Mouse (Mus musculus): ENCODE results near the gene Hbq1b. TPM values are rescaled to one million over a fixed set of nuclear protein-coding genes. Genes with fewer than 3 reads are reported as not detected.
A peak's percentile ranks its signal among the peaks of the same experiment; 100 is the strongest.
"Not testable (repeated sequence)": the region's sequence is repeated elsewhere in the genome, so short reads cannot be mapped to it uniquely, and the experiment has no call there.

The Hbq1b gene
- total RNA-seq, 1 experiment from 2014 or later = not detected

DNA sequence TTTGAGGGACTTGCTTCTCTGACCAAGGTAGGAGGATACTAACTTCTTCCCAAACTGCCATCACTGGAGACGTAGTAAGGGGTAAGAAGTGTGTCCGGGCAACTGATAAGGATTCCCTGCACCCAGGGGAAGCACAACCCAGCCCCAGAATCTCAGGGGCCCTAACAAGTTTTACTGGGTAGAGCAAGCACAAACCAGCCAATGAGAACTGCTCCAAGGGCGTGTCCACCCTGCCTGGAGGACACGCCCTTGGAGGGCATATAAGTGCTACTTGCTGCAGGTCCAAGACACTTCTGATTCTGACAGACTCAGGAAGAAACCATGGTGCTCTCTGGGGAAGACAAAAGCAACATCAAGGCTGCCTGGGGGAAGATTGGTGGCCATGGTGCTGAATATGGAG lies 9.4 kb downstream of the Hbq1b start, which contains the start of gene Hba-a2:
Gene Hba-a2 (plus strand): TSS at position 287 of the 400 bp plus-strand sequence.
- ATAC-seq (replicated peaks; ENCODE audit: insufficient number of reproducible peaks, low FRiP score, low TSS enrichment, poor library complexity, severe bottlenecking) = not testable (repeated sequence)

DNA sequence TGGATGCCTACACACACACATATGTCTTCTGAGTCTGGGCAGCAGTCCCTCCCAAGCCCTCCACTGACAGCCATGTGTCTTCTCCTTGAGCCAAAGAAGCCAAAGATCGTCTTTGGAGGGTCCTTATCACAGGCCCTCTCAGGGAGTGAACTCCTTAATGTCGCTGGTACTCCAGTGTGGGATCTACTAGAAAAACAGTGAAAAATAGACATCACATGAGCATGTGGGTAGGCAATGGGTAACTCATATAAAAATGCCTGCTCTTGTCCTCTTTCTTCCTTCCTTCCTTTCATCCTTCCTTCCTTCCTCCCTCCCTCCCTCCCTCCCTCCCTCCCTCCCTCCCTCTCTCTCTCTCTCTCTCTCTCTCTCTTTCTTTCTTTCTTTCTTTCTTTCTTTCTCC lies 10.7 kb downstream of the Hbq1b start:
- ATAC-seq (replicated peaks; ENCODE audit: insufficient number of reproducible peaks, low FRiP score, low TSS enrichment, poor library complexity, severe bottlenecking) = not testable (repeated sequence)

DNA sequence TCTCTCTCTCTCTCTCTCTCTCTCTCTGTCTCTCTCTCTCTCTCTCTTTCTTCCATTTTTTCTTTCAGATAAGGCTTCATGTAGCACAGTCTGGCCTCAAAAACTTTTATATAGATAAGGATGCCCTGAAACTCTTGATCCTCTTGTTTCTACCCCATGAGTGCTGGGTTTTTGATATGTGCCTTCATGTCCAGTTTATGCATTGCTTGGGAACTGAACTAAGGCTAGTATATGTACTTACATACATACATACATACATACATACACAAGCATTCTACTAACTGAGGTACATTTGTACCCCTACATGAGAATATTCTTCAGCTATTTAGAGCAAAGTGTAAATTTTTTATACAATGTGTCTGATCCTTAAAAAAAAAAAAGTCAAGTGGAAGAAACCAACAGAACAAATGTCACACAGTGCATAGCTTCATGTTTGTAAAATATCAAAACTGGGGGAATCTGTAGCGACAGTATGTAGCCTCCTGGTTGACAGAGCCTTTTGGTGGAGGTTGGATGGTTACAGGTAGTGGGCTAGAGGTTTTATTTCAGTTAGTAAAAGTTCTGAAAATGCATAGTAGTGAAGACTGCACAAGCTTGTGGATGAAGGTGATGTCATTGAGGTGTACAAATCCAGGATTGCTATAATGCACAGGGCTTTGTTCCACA lies 11.2 kb downstream of the Hbq1b start:
- ATAC-seq (replicated peaks; ENCODE audit: insufficient number of reproducible peaks, low FRiP score, low TSS enrichment, poor library complexity, severe bottlenecking) = no peak

DNA sequence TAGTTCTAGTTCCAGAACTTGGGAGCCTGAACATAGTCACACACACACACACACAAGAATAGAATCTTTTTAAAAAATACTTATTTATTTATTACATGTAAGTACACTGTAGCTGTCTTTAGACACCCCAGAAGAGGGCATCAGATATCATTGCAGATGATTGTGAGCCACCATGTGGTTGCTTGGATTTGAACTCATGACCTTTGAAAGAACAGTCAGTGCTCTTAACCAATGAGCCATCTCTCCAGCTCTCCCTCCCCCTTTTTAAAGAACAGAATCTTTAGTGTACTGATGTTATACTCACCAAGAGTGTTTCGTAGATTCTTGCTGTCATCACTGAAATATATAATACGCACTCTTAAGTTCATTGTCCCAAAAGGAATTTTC lies 11.8 kb downstream of the Hbq1b start:
- ATAC-seq (replicated peaks; ENCODE audit: insufficient number of reproducible peaks, low FRiP score, low TSS enrichment, poor library complexity, severe bottlenecking) = no peak

DNA sequence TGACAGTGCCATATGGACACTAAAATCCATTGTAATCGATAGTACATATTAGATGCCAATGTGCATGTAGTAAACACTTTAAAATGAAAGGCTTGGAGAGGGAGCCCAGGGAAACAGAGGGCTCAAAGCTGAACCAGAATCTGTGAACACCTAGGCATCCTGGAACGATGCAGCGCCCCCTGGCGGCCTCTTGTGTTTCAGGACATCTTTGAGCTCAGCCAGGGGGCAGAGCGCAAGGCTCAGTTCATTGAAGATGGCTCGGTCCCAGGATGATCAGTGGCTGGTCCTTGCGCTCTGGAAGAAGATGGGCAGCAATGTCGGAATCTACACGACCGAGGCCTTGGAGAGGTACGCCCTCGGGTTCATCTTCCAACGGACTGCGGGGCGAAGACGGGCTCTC lies 13.1 kb downstream of the Hbq1b start, which contains the start of gene Hbq1a:
Gene Hbq1a (plus strand): TSS at position 205 of the 400 bp plus-strand sequence.
- ATAC-seq (replicated peaks; ENCODE audit: insufficient number of reproducible peaks, low FRiP score, low TSS enrichment, poor library complexity, severe bottlenecking) = peak; percentile 59; the same call in 1 of the 2 replicates

DNA sequence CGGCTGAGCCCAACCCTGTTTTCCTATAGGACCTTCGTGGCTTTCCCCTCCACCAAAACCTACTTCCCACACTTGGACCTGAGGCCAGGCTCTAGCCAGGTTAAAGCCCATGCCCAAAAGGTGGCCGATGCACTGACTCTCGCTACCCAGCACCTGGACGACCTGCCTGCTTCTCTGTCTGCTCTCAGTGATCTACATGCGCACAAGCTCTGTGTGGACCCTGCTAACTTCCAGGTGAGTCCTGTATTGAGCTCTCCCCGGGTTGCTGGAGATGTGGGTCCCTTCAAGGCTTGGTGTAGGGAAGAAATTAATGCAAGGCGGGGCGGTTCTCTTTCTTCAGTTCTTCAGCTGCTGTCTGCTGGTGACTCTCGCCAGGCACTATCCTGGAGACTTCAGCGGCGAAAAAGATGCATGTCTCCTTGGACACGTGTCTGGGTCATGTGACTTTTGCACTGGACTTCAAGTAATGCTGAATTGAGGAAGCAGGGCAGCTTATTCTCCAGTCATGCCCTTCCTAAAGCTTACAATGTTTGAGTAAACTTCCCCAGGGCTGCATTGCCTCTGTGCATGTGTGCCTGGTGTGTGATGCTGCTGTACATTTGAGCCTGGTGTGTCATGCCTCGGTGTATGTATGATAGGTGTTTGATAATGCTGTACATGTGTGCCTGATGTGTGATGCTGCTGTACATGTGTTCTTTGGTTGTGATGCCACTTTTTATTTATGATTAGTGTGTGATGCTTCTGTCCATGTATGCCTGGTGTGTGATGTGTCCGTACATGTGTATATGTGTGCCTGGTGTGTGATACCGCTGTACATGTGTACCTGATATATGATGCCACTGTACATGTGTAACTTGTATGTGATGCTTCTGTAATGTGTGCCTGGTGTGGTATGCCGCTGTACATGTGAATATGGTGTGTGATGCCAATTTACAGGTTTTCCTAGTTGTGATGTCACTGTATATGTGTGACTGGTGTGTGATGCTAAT lies 13.8 kb downstream of the Hbq1b start:
- ATAC-seq (replicated peaks; ENCODE audit: insufficient number of reproducible peaks, low FRiP score, low TSS enrichment, poor library complexity, severe bottlenecking) = peak; percentile 25; the same call in 1 of the 2 replicates

DNA sequence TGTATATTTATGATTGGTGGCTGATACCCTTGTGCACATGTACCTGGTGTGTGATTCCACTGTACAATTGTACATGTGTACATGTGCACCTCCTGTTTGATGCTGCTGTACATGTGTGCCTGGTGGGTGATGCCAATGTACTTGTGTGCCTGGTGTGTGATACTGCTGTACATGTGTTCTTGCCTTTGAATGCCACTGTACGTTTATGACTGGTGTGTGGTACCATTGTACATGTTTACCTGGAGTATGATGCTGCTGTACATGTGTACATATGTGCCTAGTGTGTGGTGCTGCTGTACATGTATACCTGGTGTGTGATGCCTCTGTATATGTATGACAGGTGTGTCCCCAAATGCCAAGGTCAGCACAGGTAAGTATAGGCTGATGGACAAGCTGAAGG lies 14.7 kb downstream of the Hbq1b start:
- ATAC-seq (replicated peaks; ENCODE audit: insufficient number of reproducible peaks, low FRiP score, low TSS enrichment, poor library complexity, severe bottlenecking) = no peak

DNA sequence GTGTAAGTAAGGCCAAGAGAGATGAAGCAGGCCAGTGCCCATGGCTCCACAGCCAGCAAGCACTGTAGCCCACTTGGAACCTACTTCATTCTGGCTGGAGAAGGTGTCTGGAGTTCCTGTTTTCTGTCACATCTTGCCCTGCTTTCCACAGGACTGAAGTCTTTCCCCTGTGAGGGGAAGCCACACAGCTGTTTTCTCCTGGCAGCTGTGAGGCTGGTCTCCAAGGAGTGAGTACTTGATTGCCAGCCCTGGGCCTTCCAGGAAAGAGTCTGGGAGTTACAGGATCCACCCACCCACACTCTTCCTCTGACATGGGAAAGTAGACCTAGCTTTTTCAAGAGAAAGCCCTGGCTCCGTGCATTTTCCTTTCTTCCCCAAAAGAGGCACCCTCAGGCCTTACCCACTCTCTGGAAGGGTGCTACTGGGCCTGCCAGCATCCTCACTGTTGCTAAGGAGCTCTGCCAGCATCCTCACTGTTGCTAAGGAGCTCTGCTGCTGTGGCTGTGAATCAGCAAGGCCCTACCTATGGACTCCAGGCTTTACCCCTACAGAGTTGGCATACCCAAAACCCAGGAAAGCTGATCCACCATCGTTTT lies 16.2 kb downstream of the Hbq1b start:
- no peak for ATAC-seq (replicated peaks; ENCODE audit: insufficient number of reproducible peaks, low FRiP score, low TSS enrichment, poor library complexity, severe bottlenecking)

DNA sequence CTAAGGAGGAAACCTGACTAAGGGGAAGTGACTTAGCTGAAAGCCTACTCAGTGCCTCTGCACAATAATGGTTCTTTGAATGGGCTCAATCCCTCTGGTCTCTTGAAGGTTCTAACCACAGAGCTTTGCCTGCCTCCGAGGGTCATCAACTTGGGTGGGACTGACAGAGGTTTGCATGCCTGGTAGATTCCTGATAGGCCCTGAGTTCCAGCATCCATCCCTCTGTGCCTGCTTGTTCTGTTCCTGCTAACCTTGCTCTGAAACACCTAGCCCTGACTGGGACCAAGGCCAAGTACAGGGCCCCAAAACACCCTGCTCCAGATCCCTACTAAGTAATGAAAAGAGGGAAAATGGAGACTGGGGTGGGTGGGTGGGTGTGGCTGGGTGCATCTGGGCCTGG lies 16.7 kb downstream of the Hbq1b start:
- ATAC-seq (replicated peaks; ENCODE audit: insufficient number of reproducible peaks, low FRiP score, low TSS enrichment, poor library complexity, severe bottlenecking) = no peak

DNA sequence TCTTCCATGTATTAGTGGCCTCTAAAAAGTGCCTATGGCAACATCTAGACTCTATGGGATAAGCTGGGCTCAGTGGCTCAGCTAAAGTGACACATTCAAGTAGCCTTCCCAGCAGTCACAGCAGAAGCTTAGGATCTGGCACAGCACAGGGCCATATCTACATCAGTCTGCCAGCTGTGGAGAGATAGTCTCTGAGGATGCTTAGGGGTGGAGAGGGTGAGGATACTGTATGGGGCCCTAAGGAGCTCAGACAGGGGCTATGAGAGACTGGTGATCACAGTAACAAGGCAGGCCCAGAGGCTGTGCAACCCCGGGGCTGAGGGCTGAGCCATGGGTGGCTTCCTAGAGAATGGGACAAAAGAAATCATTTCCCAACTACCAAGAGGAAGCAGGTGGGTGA lies 20.2 kb downstream of the Hbq1b start:
- ATAC-seq (replicated peaks; ENCODE audit: insufficient number of reproducible peaks, low FRiP score, low TSS enrichment, poor library complexity, severe bottlenecking) = no peak

DNA sequence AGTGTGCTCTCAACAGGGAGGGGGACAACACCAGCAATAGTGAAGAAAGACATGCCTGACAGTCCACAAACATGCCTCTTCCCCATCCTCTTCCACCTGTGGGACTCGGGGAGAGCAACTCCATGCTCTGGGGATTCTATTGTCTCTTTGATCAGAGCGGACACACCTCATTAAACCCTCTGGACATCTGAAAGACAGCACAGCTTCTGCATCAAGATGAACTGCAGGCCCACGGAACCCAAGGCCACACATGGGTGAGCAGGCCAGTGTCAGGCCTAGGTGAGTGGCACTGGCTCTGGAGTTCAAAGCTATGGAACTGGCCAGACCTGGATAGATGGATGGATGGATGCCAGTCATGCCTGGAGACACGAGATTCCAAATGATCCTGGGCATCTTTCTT lies 22.7 kb downstream of the Hbq1b start:
- no peak for ATAC-seq (replicated peaks; ENCODE audit: insufficient number of reproducible peaks, low FRiP score, low TSS enrichment, poor library complexity, severe bottlenecking)

DNA sequence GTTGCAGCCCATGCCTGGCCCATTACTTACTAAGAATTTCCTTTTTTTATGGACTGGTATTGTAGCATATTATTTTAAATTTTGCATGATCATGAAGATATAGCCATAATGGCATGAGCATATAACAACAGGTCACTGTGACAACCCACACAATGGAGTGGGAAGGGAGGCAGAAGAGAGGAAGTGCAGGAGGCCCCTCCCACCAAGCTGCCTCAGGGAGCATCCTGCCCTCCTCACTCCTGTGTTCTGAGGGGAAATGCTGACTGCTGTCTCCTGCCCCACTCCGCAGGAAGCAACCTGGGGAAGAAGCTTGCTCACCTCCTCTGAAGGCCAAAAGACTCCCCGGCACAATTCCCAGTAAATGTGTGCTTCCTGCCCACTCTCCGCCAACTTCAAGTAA lies 23.2 kb downstream of the Hbq1b start:
- no peak for ATAC-seq (replicated peaks; ENCODE audit: insufficient number of reproducible peaks, low FRiP score, low TSS enrichment, poor library complexity, severe bottlenecking)

DNA sequence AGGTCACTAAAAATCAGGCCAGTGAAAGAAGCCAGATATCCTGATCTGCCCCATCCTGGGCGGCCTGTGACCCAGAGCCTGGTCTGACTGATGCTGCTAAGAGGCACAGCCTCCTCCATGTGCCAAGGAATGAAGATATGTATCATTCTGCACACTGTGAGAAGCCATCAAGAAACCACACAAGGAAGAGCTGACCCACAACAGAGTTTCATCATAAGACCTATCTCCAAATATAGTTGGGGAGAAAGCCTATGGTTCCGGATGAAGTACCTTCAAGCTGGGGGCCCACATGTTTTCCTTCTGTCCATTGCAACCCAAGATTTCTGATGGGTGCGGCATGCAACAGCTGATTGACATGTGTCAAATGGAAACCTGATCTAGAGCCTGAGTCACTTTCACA lies 29.2 kb downstream of the Hbq1b start:
- ATAC-seq (replicated peaks; ENCODE audit: insufficient number of reproducible peaks, low FRiP score, low TSS enrichment, poor library complexity, severe bottlenecking) = no peak

DNA sequence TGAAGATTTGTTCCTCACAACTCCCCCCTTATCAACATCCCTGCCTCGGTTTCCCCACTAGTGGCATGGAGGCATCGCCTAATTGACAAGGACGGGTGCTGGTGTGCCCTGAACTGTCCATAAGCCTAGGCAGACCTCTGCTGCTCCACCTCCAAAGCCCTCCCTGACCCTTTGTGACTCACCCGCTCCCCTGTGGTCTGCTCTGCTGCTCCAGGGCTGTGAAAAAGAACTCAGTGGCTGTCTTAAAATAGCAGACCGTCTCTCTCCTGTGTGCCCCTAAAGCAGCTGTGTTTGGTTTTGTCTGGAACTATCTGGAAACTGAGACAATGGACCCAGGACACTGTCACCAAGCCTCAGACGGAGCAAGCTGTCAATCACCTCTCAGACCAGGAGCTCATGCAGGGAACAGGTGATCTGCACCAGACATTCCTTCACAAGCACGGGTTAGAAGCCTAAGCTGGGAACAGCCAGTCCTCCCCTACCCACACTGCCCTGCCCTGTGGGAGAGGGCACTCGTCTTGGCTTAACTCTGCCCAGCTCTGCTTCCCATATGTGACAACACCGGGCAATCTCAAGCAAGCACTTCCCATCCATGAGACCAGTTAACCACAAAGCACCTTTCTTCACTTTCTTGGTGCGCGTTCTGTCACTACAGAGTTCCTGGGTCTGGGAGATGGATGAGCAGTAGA lies 33.9 kb downstream of the Hbq1b start:
- ATAC-seq (replicated peaks; ENCODE audit: insufficient number of reproducible peaks, low FRiP score, low TSS enrichment, poor library complexity, severe bottlenecking) = no peak

DNA sequence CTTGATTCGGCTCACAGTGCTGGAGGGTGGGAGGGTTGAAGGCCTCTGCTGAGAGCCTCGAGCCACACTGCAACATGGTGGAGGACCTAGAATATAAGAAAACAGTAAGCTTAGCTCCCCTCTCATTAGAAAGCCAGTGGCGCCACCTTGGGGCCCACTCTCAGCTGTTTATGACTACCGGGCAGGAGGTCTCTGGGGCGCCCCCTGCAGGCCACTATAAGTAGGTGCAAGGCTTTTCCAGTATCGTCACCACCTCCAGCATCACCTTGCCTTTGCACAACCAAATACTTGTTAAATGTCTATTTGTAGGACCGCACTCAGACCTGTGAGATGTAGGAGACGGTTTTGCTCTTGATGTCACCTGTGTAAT lies 34.4 kb downstream of the Hbq1b start:
- ATAC-seq (replicated peaks; ENCODE audit: insufficient number of reproducible peaks, low FRiP score, low TSS enrichment, poor library complexity, severe bottlenecking) = peak; percentile 57; the same call in 1 of the 2 replicates

DNA sequence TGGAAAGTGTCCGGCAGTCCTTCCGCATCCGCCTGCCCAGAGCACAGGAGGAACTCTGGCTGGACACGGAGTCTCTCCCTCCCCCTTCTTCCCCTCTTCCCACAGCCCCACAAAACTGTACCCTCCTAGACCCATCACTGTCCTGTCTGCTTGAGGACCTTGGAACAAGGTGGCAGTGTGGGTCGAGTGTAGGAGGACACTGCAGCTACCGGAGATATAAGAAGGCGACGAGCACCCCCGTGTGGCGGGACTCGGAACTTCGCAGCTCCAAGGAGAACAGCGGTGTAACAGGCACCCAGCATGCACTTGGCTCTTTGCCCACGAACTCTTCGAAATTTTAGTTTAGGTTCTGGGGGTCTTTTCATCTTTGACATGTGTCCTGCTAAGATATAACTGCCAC lies 37.8 kb downstream of the Hbq1b start:
- peak; percentile 91 for ATAC-seq (replicated peaks; ENCODE audit: insufficient number of reproducible peaks, low FRiP score, low TSS enrichment, poor library complexity, severe bottlenecking)

DNA sequence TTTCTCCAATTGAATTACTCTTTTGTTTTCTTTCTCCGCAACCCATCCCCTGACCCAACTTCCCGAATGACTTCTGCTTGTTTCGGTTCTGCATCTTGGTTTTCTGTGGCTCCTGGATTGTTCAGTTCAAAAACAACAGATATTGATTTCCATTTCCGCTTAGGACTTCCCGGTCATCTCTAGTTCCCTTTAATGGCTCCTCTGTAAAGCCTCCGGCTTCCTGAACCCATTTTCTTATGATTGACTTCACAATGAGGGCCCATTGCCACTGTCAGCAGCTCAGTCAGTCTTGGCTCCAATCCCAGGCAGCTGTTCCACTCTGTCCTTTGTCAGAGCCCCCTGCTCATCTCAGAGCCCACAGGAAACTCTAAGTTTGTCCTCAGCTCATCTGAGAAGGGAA lies 44.3 kb downstream of the Hbq1b start:
- ATAC-seq (replicated peaks; ENCODE audit: insufficient number of reproducible peaks, low FRiP score, low TSS enrichment, poor library complexity, severe bottlenecking) = peak; percentile 64

DNA sequence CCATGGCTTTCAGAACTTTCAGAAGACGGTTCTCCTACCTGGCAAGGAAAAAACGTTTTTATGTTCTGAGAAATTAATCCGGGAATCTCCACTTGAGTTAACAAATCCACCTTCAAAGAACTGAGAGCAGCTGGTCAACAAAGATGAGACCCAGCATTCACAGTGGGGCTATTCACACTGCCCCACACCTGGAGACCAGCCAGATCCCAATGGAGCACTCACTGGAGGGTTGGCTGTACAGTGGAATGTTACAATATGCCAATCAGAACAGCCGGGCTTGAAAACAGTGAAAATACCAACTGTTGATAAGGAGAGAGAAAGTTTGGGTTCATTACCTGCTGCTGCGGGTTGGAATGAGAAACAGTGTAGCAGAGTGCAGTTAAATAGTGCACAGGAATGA lies 45.1 kb downstream of the Hbq1b start:
- no peak for ATAC-seq (replicated peaks; ENCODE audit: insufficient number of reproducible peaks, low FRiP score, low TSS enrichment, poor library complexity, severe bottlenecking)

DNA sequence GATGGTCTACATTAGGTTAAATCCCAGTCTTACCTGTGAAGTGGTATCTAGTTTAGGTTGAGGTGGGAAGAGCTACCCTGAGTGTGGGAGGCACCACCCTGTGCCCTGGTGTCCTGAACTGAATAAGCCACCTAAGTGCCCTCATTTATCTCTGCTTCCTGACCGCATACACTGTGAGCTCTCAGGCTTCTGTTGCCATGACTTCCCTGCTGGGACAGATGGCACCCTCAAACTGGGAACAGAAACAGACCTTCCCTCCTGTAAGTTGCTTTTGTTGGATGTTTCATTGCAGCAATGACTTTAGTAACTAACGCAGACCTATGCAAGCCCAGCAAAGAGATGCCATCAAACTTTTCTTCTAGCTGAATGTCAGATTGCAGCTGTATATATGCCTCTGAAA lies 46.5 kb downstream of the Hbq1b start:
- no peak for ATAC-seq (replicated peaks; ENCODE audit: insufficient number of reproducible peaks, low FRiP score, low TSS enrichment, poor library complexity, severe bottlenecking)
